Mouse (Mus musculus): ENCODE measurements at regions not wholly inside any gene's neighbourhood (a gene's known extent, or its start where the extent isn't known, plus 50 kb on each side); places are given as distances from the start of the nearest gene placed in this dataset.

DNA sequence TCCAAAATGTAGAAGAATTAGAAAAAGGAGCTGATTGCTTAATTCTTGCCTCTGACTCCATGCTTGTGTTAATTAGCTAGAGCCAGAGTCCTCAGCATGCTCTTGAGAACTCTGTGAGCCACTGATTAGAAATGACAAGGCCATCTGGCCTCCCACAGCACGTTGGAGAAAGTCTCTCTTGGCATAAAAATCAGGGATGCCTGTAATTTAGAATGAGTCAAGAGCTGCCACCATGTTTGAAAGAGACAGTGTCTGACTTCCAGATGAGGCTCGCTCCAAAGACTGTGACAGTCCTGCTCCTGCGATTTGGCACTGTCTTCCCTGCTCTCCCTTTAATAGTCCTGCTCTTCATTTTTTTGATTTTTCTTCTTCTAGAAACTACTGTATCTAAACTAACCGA, 374.6 kb downstream of the Ipo11 start:
- no peak for TF ChIP-seq POLR2A (IDR thresholded peaks at IDR 0.05; ENCODE audit: borderline replicate concordance, extremely low read depth, insufficient read depth, insufficient read length)
- WGBS: 74% methylated on average over 4 of the region's 4 CpGs
- no peak overlapping the region for H3K4me2 ChIP-seq (replicated peaks; ENCODE audit: low read depth, low read length, severe bottlenecking)

DNA sequence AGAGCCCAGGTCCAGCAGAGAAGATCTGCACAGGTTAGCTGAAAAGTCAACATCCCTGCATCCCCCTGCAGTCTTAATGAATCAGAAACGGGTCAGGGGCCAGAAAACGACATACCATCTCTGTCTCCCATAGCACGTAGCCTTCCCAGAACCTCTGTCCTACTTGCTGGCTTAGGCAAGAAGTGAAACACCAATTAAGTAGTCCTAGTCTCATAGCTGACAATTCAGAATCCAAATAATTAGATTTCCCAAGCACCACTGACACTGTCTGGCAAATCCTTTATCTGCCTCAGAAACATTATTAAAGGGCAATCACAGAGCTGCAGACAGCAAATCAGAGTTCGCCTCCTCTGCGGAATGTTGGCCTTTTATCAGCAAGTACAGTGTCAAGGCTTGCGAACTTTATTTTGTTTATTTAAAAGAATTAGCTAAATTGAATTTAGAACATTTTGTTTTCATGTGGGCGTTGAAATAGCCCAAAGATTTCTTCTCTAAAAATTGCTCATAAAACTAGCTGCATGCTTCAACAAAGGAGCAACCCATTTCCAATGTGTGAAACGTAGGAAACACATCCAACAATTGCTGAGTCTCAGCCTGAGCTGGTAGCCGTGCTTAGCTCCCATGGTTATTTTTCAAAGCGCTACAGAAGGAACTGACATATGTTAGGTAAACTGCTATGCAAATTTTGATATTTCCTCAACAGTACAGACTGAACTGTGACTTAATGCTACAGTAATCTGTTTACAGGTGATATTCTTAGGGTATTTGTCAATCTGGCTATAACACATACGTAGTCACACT, 411.2 kb downstream of the Ipo11 start:
- Histone ChIP-seq H3K27ac (replicated peaks; ENCODE audit: low read depth, low read length) (no peak overlapping the region), H3K4me2 (replicated peaks; ENCODE audit: low read depth, low read length, severe bottlenecking) (no peak overlapping the region), H3K4me3 (replicated peaks; ENCODE audit: low read length) (no peak overlapping the region), H3K36me3 (ENCODE audit: control insufficient read depth, insufficient read depth, low read length) (no peaks in the 10 kb centered on the region), H3K4me1 (ENCODE audit: control insufficient read depth, insufficient read depth, low read length) (no peaks in the 10 kb centered on the region), H3K9me3 (ENCODE audit: control insufficient read depth, low read length) (no peaks in the 10 kb centered on the region), H3K27me3 (ENCODE audit: control insufficient read depth, insufficient read depth, low read length) (no peaks in the 10 kb centered on the region), H3K9ac (ENCODE audit: low read depth, low read length, severe bottlenecking) (no peak overlapping the region)
- no peak for TF ChIP-seq POLR2A (IDR thresholded peaks at IDR 0.05; ENCODE audit: borderline replicate concordance, extremely low read depth, insufficient read depth, insufficient read length)
- ATAC-seq (ENCODE audit: low FRiP score, low read depth) (no peak), DNase-seq (ENCODE audit: low spot score) (no peak)
- WGBS: 86% methylated on average over 11 of the region's 11 CpGs

More for the DNA sequence above, 374.6 kb downstream of the Ipo11 start:
- ATAC-seq (ENCODE audit: low FRiP score, low read depth) (no peak), DNase-seq (ENCODE audit: low spot score) (no peak)
- Histone ChIP-seq H3K27ac (replicated peaks; ENCODE audit: low read depth, low read length) (no peak overlapping the region), H3K4me1 (ENCODE audit: control insufficient read depth, insufficient read depth, low read length) (no peaks in the 10 kb centered on the region), H3K27me3 (ENCODE audit: control insufficient read depth, insufficient read depth, low read length) (no peaks in the 10 kb centered on the region), H3K4me3 (replicated peaks; ENCODE audit: low read length) (no peak overlapping the region), H3K9ac (ENCODE audit: low read depth, low read length, severe bottlenecking) (no peak overlapping the region), H3K9me3 (ENCODE audit: control insufficient read depth, low read length) (no peaks in the 10 kb centered on the region), H3K36me3 (ENCODE audit: control insufficient read depth, insufficient read depth, low read length) (no peaks in the 10 kb centered on the region)

DNA sequence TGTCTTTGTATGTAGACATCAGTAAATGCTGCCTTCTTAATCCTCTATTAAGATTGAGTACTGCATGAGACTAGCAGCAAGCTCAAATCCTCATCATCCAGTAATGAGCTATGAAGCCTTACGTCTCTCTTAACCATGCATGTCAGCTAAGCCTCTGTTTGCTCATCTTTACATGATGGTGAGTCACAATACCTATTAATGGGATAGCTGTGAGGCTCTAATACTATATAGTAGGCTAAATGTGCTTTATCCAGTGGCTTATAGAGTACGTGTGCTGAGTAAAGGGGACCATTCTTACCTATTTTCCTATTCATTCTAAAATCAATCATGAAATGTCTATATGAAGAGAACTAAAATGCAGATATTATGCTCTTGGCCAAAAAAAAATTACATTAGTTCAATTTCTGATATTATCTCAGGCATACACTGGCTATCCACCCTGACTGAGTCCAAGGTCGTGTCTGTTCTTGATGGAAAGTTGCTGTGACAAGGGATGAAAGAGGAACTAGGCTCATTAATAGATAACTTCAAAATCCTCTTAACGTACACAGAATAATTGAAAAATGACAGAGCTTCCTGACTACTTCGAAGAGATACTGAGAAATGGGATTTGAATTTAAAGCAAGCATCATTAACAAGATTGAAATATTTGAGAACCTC, 422.1 kb downstream of the Ipo11 start:
- Histone ChIP-seq H3K9ac (ENCODE audit: low read depth, low read length, severe bottlenecking) (no peak overlapping the region), H3K27ac (replicated peaks; ENCODE audit: low read depth, low read length) (no peak overlapping the region), H3K4me1 (ENCODE audit: control insufficient read depth, insufficient read depth, low read length) (no peaks in the 10 kb centered on the region), H3K36me3 (ENCODE audit: control insufficient read depth, insufficient read depth, low read length) (no peaks in the 10 kb centered on the region), H3K9me3 (ENCODE audit: control insufficient read depth, low read length) (no peaks in the 10 kb centered on the region), H3K27me3 (ENCODE audit: control insufficient read depth, insufficient read depth, low read length) (no peaks in the 10 kb centered on the region), H3K4me3 (replicated peaks; ENCODE audit: low read length) (no peak overlapping the region), H3K4me2 (replicated peaks; ENCODE audit: low read depth, low read length, severe bottlenecking) (no peak overlapping the region)
- DNase-seq (ENCODE audit: low spot score): no peak
- WGBS: 82% methylated on average over 5 of the region's 5 CpGs
- no peak for TF ChIP-seq POLR2A (IDR thresholded peaks at IDR 0.05; ENCODE audit: borderline replicate concordance, extremely low read depth, insufficient read depth, insufficient read length)
- ATAC-seq (ENCODE audit: low FRiP score, low read depth): no peak

DNA sequence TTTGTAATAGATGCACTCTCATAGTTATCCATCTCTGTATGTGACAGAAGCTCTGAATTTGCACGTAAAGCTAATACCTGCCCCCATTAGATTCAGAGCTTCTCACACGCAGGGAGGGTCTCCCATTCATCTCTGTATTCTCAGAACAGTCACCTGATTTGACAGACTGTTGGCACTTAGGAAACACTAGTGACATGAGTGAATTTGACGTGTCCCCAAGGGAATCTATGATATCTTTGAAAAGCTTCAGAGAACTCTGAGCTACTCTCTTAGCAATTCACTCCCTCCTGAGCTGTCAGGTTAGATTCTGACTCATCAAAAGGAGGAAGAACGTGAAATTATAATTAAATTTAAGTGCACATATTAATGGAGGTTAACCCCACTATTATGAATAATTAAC, 423.1 kb downstream of the Ipo11 start:
- Histone ChIP-seq H3K27me3 (ENCODE audit: control insufficient read depth, insufficient read depth, low read length) (no peaks in the 10 kb centered on the region), H3K9me3 (ENCODE audit: control insufficient read depth, low read length) (no peaks in the 10 kb centered on the region), H3K36me3 (ENCODE audit: control insufficient read depth, insufficient read depth, low read length) (no peaks in the 10 kb centered on the region), H3K4me2 (replicated peaks; ENCODE audit: low read depth, low read length, severe bottlenecking) (no peak overlapping the region), H3K27ac (replicated peaks; ENCODE audit: low read depth, low read length) (no peak overlapping the region), H3K4me3 (replicated peaks; ENCODE audit: low read length) (no peak overlapping the region), H3K9ac (ENCODE audit: low read depth, low read length, severe bottlenecking) (no peak overlapping the region), H3K4me1 (ENCODE audit: control insufficient read depth, insufficient read depth, low read length) (no peaks in the 10 kb centered on the region)
- TF ChIP-seq POLR2A (IDR thresholded peaks at IDR 0.05; ENCODE audit: borderline replicate concordance, extremely low read depth, insufficient read depth, insufficient read length): no peak
- DNase-seq (ENCODE audit: low spot score) (no peak), ATAC-seq (ENCODE audit: low FRiP score, low read depth) (no peak)
- WGBS: 68% methylated on average over 4 of the region's 4 CpGs

DNA sequence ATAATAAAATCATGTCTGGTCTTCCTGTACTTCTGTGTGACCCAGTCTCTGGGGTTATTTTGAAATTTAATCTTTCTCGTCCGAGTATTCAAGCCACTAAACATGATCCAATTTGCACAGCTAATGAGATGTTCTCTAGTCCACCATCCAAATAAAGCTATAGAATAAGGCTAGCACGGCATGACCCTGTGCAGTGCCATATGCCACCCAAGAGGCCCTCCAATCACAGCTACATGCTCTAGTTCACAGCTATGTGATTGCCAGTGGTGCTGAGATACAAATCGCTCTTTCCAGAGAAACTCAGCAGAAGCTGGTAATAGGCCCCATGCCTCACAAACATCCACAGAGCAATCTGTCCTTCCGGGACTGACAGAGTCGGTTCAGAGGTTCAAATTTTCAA, 426.3 kb downstream of the Ipo11 start:
- H3K4me3 ChIP-seq (replicated peaks; ENCODE audit: low read length): no peak overlapping the region
- WGBS: 82% methylated on average over 6 of the region's 6 CpGs
- H3K27ac ChIP-seq (replicated peaks; ENCODE audit: low read depth, low read length): no peak overlapping the region
- TF ChIP-seq POLR2A (IDR thresholded peaks at IDR 0.05; ENCODE audit: borderline replicate concordance, extremely low read depth, insufficient read depth, insufficient read length): no peak
- no peak overlapping the region for H3K9ac ChIP-seq (ENCODE audit: low read depth, low read length, severe bottlenecking)
- DNase-seq (ENCODE audit: low spot score) (no peak), ATAC-seq (ENCODE audit: low FRiP score, low read depth) (no peak)
- H3K27me3 ChIP-seq (ENCODE audit: control insufficient read depth, insufficient read depth, low read length): no peaks in the 10 kb centered on the region
- H3K4me2 ChIP-seq (replicated peaks; ENCODE audit: low read depth, low read length, severe bottlenecking): no peak overlapping the region
- H3K4me1 ChIP-seq (ENCODE audit: control insufficient read depth, insufficient read depth, low read length): no peaks in the 10 kb centered on the region
- H3K36me3 ChIP-seq (ENCODE audit: control insufficient read depth, insufficient read depth, low read length): no peaks in the 10 kb centered on the region
- H3K9me3 ChIP-seq (ENCODE audit: control insufficient read depth, low read length): no peaks in the 10 kb centered on the region
